Mouse (Mus musculus) liver, embryonic 13.5 days (tissue): Measurements from ENCODE around the gene Shisal2b. TPM values are rescaled to one million over a fixed set of nuclear protein-coding genes. Genes with fewer than 3 reads are reported as not detected.

Source experiments
- ATAC-seq: fragments of 200-750 bp; cut with Nextera tagmentation; 2 replicates; pipeline ENCODE4 v1.8.0; 2017; ENCODE audit warnings: low read depth, mild to moderate bottlenecking, moderate number of reproducible peaks, moderate library complexity
- DNase-seq: peaks from one replicate; pipeline ENCODE4 v3.0.0; 2022
- H3K27ac ChIP-seq: fragments of 300-500 bp; sonication (generic); 2 replicates; pipeline ENCODE4 v1.5.1; 2015; ENCODE audit warnings: moderate library complexity, mild to moderate bottlenecking, inconsistent platforms
- H3K27me3 ChIP-seq: fragments of 300-500 bp; sonication (generic); 2 replicates; pipeline ENCODE4 v1.6.1; 2015; ENCODE audit warnings: mild to moderate bottlenecking, inconsistent platforms
- H3K36me3 ChIP-seq: fragments of 300-500 bp; sonication (generic); 2 replicates; pipeline ENCODE4 v1.6.1; 2015; ENCODE audit warnings: mild to moderate bottlenecking, inconsistent platforms
- H3K4me1 ChIP-seq: fragments of 300-500 bp; sonication (generic); replicated peaks from 2 replicates; pipeline ENCODE4 v1.6.1; 2015; ENCODE audit warnings: inconsistent platforms
- H3K4me2 ChIP-seq: fragments of 300-500 bp; sonication (generic); 2 replicates; pipeline ENCODE4 v1.6.1; 2015; ENCODE audit warnings: inconsistent platforms, mild to moderate bottlenecking, moderate library complexity
- H3K4me3 ChIP-seq: fragments of 300-500 bp; sonication (generic); replicated peaks from 2 replicates; pipeline ENCODE4 v1.5.1; 2015; ENCODE audit warnings: mild to moderate bottlenecking, inconsistent platforms
- H3K9ac ChIP-seq: fragments of 300-500 bp; sonication (generic); 2 replicates; pipeline ENCODE4 v1.6.1; 2015; ENCODE audit warnings: mild to moderate bottlenecking, inconsistent platforms
- H3K9me3 ChIP-seq: fragments of 300-500 bp; sonication (generic); replicated peaks from 2 replicates; pipeline ENCODE4 v1.6.1; 2016; ENCODE audit warnings: inconsistent platforms
- WGBS: fragments of 180-500 bp; shearing (Covaris S2); methylation state at CpG from one replicate; pipeline ENCODE4 v1.1.7; 2015; ENCODE audit not compliant: insufficient replicate concordance; 5-methylcytosine and 5-hydroxymethylcytosine counted together
- polyA plus RNA-seq: library from polyadenylated mRNA; unstranded; fragments of >200 nt; fragmentation: Nextera tagmentation; extraction: Ambion mirVana; gene quantifications from 2 replicates; pipeline ENCODE4 v1.2.1, GENCODE M21; 2015

Shisal2b gene
- polyA plus RNA-seq, 1 experiment from 2014 or later: not detected

DNA sequence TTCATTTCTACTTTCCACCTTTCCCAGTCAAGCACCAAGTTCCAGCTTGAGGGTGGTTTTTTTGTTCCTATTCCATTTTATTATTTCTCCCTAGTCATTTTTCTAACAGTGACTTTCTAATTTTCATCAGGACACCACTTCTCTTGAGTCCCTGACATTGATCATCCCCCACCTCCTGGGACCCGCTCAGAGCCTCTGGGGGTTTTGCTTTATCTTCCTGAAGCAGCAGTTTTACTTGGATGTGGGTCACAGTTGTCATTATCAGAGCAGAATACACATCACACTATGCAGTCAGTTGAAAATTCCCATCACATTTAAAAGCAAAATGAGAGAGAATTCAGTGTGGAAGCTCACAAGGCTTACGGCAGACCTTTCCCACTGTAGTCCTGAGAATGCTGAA is 10.0 kb downstream of the Shisal2b start:
- Histone ChIP-seq H3K4me2 (no peak overlapping the region), H3K4me1 (no peaks in the 10 kb centered on the region), H3K27me3 (no peaks in the 10 kb centered on the region), H3K4me3 (no peak overlapping the region), H3K36me3 (no peaks in the 10 kb centered on the region), H3K9me3 (no peaks in the 10 kb centered on the region), H3K9ac (no peak overlapping the region), H3K27ac (no peak overlapping the region)
- DNase-seq (no peak), ATAC-seq (no peak)
- WGBS: 55% methylated on average over 2 of the region's 2 CpGs

DNA sequence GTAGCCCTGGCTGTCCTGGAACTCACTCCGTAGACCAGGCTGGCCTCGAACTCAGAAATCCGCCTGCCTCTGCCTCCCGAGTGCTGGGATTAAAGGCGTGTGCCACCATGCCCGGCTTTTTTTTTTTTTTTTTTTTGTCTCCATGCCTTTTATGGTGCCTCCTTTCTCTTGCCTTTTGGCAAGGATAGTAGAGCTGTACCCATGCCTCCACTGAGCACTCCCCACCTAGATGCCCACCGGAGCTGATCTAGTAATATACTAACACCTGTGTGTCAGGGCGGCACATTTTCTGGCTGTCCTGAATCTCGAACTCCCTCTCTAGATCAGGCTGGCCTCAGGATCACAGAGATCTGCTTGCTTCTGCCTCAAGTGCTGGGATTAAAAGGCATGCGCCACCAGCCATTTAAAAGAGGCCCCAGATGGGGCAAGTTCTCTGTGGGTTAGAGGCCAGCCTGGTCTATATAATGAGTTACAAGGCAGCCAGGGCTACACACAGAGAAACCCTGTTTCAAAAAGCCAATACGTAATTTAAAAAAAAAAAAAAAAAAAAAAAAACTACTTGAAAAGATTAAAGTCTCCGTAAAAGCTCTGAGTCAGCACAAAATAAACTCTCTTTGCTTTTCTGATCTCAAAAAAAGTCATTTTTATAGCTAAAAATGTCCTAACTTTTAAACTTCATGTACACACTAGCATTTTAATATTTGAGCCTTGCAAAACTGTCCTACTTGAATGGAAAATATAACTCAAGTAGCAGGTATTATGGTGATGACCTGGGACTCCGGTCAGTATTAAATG is 20.2 kb downstream of the Shisal2b start:
- Histone ChIP-seq H3K9ac (no peak overlapping the region), H3K4me1 (no peaks in the 10 kb centered on the region), H3K4me2 (no peak overlapping the region), H3K27me3 (no peaks in the 10 kb centered on the region), H3K27ac (no peak overlapping the region), H3K36me3 (peaks cover 4% of the 10 kb centered on the region; the same call in 1 of the 2 replicates), H3K9me3 (no peaks in the 10 kb centered on the region), H3K4me3 (no peak overlapping the region)
- ATAC-seq (no peak), DNase-seq (no peak)
- WGBS: 74% methylated on average over 13 of the region's 13 CpGs

DNA sequence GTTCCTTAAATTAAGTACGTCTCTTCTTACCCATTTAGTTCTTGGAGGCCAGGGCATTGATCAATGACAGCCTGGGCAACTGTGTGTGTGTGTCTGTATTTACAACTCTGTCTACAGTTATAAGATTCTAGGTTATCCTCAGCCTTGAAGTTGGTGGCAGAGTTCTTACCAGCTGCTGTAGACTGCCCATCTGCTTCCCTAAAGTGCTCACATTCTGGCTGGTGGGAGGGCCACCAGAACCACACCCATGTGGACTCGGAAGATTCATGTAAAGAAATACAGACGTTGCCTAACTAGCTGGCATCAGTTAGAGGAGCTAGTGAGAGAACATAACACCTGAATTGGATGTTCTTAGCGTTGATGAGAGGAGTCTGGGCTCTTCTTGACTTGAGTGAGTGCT is 21.8 kb downstream of the Shisal2b start:
- WGBS: 51% methylated on average over 4 of the region's 4 CpGs
- Histone ChIP-seq H3K9me3 (no peaks in the 10 kb centered on the region), H3K36me3 (peaks cover 11% of the 10 kb centered on the region), H3K27me3 (no peaks in the 10 kb centered on the region), H3K4me2 (no peak overlapping the region), H3K4me1 (no peaks in the 10 kb centered on the region), H3K27ac (no peak overlapping the region), H3K4me3 (no peak overlapping the region), H3K9ac (no peak overlapping the region)
- DNase-seq (no peak), ATAC-seq (no peak)

DNA sequence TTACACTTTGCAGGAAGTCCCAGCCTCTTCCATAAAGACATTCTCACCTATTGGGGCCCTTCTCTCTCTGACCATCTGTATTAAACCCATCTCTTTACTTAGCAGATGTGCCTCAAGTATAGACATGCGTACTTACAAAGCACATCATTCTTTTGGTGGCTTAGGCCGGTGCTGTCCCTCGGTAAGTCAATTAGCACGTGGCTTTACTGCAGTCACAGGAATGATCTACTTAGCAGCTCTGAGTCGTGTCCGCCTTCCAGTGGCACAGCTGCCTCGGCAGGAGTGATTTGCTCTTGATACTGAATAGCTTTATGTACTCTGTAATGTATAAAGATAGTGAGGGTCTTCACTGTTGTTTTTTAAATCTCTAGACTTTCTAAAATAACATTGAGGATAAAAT is 26.1 kb downstream of the Shisal2b start:
- no peak overlapping the region for H3K9ac ChIP-seq
- H3K9me3 ChIP-seq: no peaks in the 10 kb centered on the region
- no peak overlapping the region for H3K4me3 ChIP-seq
- ATAC-seq: no peak
- H3K4me2 ChIP-seq: no peak overlapping the region
- no peak for DNase-seq
- 76% methylated on average over 7 of the region's 7 CpGs for WGBS
- no peak overlapping the region for H3K27ac ChIP-seq
- H3K4me1 ChIP-seq: no peaks in the 10 kb centered on the region
- H3K36me3 ChIP-seq: peaks cover 38% of the 10 kb centered on the region
- no peaks in the 10 kb centered on the region for H3K27me3 ChIP-seq

DNA sequence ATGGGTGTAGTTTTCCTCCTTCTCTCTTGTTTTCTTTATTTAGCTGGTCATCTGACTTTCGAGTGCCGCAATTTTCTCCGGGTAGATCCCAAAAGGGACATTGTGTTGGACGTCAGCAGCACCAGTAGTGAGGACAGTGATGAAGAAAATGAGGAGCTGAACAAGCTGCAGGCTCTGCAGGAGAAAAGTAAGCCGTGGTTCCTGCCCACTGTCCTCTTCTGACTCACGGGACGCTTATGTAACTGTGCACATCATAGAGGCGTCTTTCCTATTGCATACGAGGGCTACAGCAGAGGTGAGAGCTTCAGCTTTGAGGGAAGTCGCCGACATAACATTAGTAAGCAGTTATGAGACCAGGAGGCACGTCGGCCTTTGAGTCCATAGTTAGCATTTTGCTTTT is 30.9 kb downstream of the Shisal2b start:
- no peak for DNase-seq
- Histone ChIP-seq H3K36me3 (peaks cover 70% of the 10 kb centered on the region), H3K4me2 (no peak overlapping the region), H3K9ac (no peak overlapping the region), H3K4me3 (no peak overlapping the region), H3K27me3 (no peaks in the 10 kb centered on the region), H3K9me3 (0 out of 2 replicates have a peak, but pooled peaks cover 3% of the 10 kb centered on the region), H3K27ac (no peak overlapping the region), H3K4me1 (no peaks in the 10 kb centered on the region)
- 82% methylated on average over 13 of the region's 13 CpGs for WGBS
- ATAC-seq: no peak

DNA sequence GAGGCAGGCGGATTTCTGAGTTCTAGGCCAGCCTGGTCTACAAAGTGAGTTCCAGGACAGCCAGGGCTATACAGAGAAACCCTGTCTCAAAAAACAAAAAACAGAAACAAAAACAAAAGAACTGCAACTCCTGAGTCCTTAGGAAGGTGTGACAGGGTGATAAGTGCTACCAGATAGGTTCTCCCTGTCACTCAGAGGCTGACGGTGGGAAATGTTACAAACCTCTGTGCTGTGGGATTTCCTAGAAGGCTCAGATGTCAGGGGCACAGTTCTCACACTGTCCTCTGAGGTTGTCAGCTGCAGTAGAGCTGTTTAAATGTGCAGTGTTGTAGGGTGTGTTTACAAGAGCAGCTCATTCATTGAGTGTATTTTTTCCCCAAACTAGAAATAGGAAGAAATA is 38.2 kb downstream of the Shisal2b start:
- WGBS: 46% methylated on average over 2 of the region's 2 CpGs
- no peaks in the 10 kb centered on the region for H3K27me3 ChIP-seq
- peaks cover 39% of the 10 kb centered on the region for H3K36me3 ChIP-seq
- no peak overlapping the region for H3K4me2 ChIP-seq
- no peak for DNase-seq
- H3K9ac ChIP-seq: no peak overlapping the region
- no peak overlapping the region for H3K4me3 ChIP-seq
- peaks cover 26% of the 10 kb centered on the region for H3K4me1 ChIP-seq
- no peak overlapping the region for H3K27ac ChIP-seq
- peaks cover 6% of the 10 kb centered on the region; the same call in 1 of the 2 replicates for H3K9me3 ChIP-seq
- peak; percentile 49 for ATAC-seq

DNA sequence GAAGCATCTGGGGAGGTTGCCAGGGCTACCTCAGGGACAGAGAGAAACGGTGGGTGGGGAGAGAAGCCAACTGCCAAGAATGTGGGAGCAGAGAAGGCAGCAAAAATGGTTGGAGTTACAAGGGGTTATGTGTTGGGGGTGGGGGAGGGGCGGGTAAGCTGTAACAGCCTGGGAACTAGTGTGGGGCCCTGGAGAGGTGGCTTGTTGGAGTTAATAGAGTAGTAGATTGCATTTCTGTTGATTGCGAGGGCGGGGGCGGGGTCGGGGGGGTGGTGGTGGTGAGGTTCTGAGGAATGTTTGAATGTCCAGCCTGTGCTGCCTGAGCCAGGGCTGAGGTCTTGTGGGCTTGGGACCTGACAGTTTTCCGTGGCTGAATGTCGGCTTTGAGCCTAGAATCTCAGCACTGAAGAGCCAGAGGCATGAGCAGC is 41.3 kb downstream of the Shisal2b start:
- H3K9me3 ChIP-seq: no peaks in the 10 kb centered on the region
- H3K27ac ChIP-seq: no peak overlapping the region
- 44% methylated on average over 8 of the region's 8 CpGs for WGBS
- H3K27me3 ChIP-seq: no peaks in the 10 kb centered on the region
- 0 out of 2 replicates have a peak overlapping the region, but pooled peaks have one; percentile 8 for H3K4me2 ChIP-seq
- DNase-seq: no peak
- H3K36me3 ChIP-seq: peaks cover 16% of the 10 kb centered on the region
- no peak overlapping the region for H3K4me3 ChIP-seq
- peaks cover 45% of the 10 kb centered on the region for H3K4me1 ChIP-seq
- ATAC-seq: no peak
- H3K9ac ChIP-seq: no peak overlapping the region

DNA sequence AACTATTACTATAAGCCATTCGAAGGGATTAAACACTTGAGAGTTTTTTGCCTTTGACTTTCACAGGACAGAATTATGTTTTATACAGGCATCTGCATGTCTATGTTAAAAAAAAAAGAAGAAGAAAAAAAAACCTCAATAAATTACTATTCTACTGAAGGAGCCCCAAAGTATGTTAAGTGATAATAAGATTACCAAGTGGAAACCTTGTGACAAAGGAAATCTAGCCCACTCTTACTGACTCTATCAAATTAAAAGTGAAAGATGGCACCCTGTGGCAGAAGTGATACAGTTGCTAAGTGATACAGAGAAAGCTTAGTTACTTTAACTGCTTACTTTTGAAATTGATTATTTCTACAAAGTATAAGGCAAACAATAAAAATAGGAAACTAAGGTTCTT is 41.8 kb downstream of the Shisal2b start:
- Histone ChIP-seq H3K9me3 (no peaks in the 10 kb centered on the region), H3K4me1 (peaks cover 45% of the 10 kb centered on the region), H3K4me2 (no peak overlapping the region), H3K27me3 (no peaks in the 10 kb centered on the region), H3K9ac (no peak overlapping the region), H3K4me3 (no peak overlapping the region), H3K27ac (no peak overlapping the region), H3K36me3 (peaks cover 11% of the 10 kb centered on the region)
- WGBS: 81% methylated on average over 1 of the region's 1 CpGs
- DNase-seq: no peak
- no peak for ATAC-seq

DNA sequence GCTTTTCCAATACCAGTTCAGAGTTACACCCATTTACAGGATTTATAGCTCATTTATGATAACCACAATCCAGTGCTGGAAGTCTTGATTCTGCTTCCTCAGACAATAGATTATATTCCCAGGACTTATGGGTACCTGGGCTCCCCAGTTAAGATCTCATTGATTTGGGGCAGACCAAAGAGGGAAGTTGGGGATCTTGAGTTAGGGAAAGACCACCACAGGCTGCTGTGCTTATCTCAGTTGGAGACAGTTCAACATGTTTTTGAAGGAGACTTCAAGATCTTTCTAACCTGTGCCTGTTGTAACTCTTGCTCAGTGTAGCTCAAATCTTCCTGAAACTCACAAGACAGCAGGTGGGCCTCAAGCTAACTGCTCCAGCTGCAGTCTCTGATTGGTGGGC is 42.5 kb downstream of the Shisal2b start:
- H3K9ac ChIP-seq: no peak overlapping the region
- H3K27ac ChIP-seq: no peak overlapping the region
- H3K4me3 ChIP-seq: no peak overlapping the region
- no peaks in the 10 kb centered on the region for H3K9me3 ChIP-seq
- peaks cover 46% of the 10 kb centered on the region for H3K4me1 ChIP-seq
- no peak for DNase-seq
- H3K4me2 ChIP-seq: no peak overlapping the region
- no peak for ATAC-seq
- peaks cover 11% of the 10 kb centered on the region; the same call in 1 of the 2 replicates for H3K36me3 ChIP-seq
- no peaks in the 10 kb centered on the region for H3K27me3 ChIP-seq

DNA sequence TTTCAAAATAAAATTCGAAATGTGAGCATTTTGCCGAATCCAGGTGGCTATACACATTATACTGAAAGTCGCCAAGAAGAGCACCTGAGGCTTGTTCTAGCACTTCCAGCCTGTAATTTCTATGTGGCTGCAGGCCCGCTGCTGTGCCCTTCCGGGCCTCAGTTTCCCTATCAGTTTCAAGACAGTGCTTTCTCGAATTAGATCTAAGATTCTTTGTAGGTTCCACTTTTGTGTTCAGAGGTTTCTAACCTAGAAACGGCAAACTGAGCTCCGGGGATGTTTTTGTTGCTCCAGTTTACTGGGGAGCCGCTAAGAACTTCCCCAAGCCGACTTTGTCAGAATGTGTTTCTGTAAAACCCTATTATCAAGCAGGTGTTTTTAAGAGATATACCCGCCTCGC is 46.0 kb downstream of the Shisal2b start:
- ATAC-seq (no peak), DNase-seq (peak; percentile 20)
- no peaks in the 10 kb centered on the region for H3K27me3 ChIP-seq
- H3K4me1 ChIP-seq: peaks cover 47% of the 10 kb centered on the region
- WGBS: 19% methylated on average over 12 of the region's 12 CpGs
- H3K9ac ChIP-seq: peak overlapping the region; percentile 85
- H3K4me2 ChIP-seq: peak overlapping the region; percentile 81
- no peaks in the 10 kb centered on the region for H3K9me3 ChIP-seq
- peaks cover 7% of the 10 kb centered on the region; the same call in 1 of the 2 replicates for H3K36me3 ChIP-seq
- peak overlapping the region; percentile 73 for H3K27ac ChIP-seq
- peak overlapping the region; percentile 78 for H3K4me3 ChIP-seq

DNA sequence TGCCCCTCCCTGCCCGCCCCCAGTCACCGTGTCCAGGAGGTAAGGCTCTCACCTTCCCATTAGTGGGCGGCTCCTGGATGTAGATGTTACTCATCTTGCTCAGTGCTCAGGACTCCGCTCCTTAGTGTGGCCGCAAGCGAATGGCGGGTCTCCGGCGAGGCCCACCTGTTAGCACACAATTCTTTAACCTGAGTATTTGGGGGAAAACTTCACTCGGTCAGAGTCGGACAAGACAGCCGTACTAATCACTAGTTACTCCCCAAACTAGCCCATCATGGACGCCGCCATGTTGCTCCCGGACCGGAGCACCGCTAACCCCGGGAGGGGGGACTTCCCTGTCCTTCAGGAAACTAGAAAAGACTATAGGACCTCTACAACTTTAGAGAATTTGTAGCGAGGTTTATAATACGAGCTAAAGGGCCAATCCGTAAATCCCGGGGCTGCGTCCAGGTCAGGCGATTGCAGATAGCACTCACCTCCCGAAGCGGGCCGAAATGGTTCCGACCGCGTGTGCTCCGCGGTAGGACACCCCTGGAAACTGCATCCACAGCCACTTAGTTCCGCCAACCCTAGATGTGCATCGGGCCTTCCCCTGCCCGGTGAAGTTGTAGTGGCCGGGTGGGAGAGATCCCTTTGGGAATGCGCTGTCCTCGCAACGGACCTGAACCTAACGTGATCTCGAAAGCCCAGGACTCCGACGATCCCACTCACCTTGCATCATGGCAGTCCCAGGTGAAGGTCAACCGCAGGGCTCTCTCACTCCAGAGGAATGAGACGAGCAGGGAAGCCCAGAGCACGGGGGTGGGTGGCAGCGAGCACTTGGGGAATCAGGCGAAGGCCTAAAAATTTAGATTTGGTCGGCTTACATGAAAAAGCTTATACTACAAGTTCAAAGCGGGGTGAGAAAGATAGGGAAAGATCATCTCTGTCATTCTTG is 46.8 kb downstream of the Shisal2b start, which contains the start of gene Cwc27:
Gene Cwc27, minus strand, starts transcription at position 508 of the 937 bp plus-strand sequence.
- Histone ChIP-seq H3K9me3 (no peaks in the 10 kb centered on the region), H3K4me2 (peak within 1 kb of the TSS; percentile 81), H3K27me3 (no peaks in the 10 kb centered on the region), H3K27ac (peak within 1 kb of the TSS; percentile 73), H3K9ac (peak within 1 kb of the TSS; percentile 85), H3K4me1 (peaks cover 39% of the 10 kb centered on the region), H3K36me3 (peaks cover 7% of the 10 kb centered on the region; the same call in 1 of the 2 replicates), H3K4me3 (peak within 1 kb of the TSS; percentile 78)
- ATAC-seq (peak; percentile 90), DNase-seq (peak; percentile 77)
- under 1% methylated on average over 50 of the region's 50 CpGs for WGBS
